Comparison of ENCODE assay signal across 11 mouse cellular contexts in the genomic region with DNA sequence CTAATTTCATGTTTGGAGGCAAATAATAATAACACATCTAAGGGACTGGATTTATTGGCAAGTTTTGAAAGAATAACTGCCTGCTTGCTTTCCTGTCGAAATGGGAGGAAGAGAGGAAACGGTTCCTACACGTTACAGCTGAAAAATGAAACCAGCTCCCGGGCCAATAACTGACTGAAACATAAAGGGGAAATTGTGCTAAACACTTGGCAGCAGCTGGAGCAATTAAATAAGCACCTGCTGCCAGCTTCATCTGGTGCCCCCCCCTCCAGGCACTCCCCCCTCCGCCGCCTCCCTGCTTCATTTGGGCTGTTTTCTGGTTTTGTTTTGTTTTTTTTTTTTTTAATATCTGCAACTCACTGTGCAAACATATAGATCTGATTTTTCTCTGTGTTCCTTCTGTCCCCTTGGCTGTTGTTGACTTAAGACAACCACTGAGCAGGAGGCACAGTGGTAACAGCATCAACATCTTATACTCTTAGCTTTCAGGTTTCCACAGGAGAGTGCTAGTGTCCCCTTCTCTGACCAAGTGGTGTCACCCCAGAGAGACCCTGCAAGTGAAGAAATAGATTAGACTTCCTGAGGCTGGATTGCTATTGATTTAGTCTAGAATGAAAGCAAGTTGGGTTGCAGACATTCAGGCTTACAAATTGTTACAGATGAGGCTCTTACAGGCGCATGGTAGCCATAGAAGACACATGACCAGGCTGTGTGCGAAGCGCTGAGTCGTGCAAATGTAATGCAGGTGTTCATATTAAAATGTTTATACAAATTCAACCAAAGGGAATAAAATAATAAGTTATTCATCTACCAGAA. TPM values are rescaled to one million over a fixed set of nuclear protein-coding genes. Genes with fewer than 3 reads are reported as not detected.
DNase-seq lines count a peak whose midpoint lies in the region; ATAC-seq lines count a peak whose summit lies in the region.
"Had no signal": no experiment of that assay in that cellular context is flagged by ENCODE, and none has a peak within 500 bp of the region (broad histone marks: within the 10 kb centered on the region; RNA-seq: fewer than 3 reads in every experiment).

No protein-coding gene starts in this region.

- H3K4me2 ChIP-seq in neural tube, embryonic 12.5 days (replicated peaks) = no peak overlapping the region
- H3K4me2 ChIP-seq in limb, embryonic 11.5 days (ENCODE audit: low read depth, severe bottlenecking) = no peak overlapping the region
- H3K4me2 ChIP-seq in stomach, embryonic 16.5 days (ENCODE audit: low read depth, low read length) = peak overlapping the region; percentile 26; the same call in 1 of the 2 replicates
- H3K4me2 ChIP-seq: heart, embryonic 12.5 days had no signal

- H3K4me3 ChIP-seq in neural tube, embryonic 12.5 days = no peak overlapping the region
- no peak overlapping the region for H3K4me3 ChIP-seq in limb, embryonic 11.5 days (ENCODE audit: low read depth, low read length)
- no peak overlapping the region; the same call in 1 of the 2 replicates for H3K4me3 ChIP-seq in stomach, embryonic 16.5 days (replicated peaks; ENCODE audit: low read length)
- H3K4me3 ChIP-seq: heart, embryonic 12.5 days had no signal

- H3K36me3 ChIP-seq in neural tube, embryonic 12.5 days = no peaks in the 10 kb centered on the region
- no peaks in the 10 kb centered on the region for H3K36me3 ChIP-seq in limb, embryonic 11.5 days (ENCODE audit: control insufficient read depth, insufficient read depth, low read length)
- no peaks in the 10 kb centered on the region for H3K36me3 ChIP-seq in stomach, embryonic 16.5 days (ENCODE audit: control insufficient read depth, insufficient read depth, low read length)
- H3K36me3 ChIP-seq: heart, embryonic 12.5 days had no signal

- H3K4me1 ChIP-seq in neural tube, embryonic 12.5 days = 0 out of 2 replicates have a peak, but pooled peaks cover 5% of the 10 kb centered on the region
- peaks cover 8% of the 10 kb centered on the region; the same call in 1 of the 2 replicates for H3K4me1 ChIP-seq in limb, embryonic 11.5 days (ENCODE audit: control insufficient read depth, insufficient read depth, low read length)
- H3K4me1 ChIP-seq in stomach, embryonic 16.5 days (ENCODE audit: control insufficient read depth, insufficient read depth, low read length) = no peaks in the 10 kb centered on the region
- H3K4me1 ChIP-seq: heart, embryonic 12.5 days had no signal

- H3K9me3 ChIP-seq in neural tube, embryonic 12.5 days = no peaks in the 10 kb centered on the region
- no peaks in the 10 kb centered on the region for H3K9me3 ChIP-seq in limb, embryonic 11.5 days (ENCODE audit: control insufficient read depth, low read length)
- no peaks in the 10 kb centered on the region for H3K9me3 ChIP-seq in stomach, embryonic 16.5 days (replicated peaks; ENCODE audit: control insufficient read depth, low read length)
- H3K9me3 ChIP-seq: heart, embryonic 12.5 days had no signal

- peak; percentile 71 for DNase-seq in heart, adult 11 months
- no peak for DNase-seq in heart, postnatal 4 days
- DNase-seq in neural tube, embryonic 10.5 days (ENCODE audit: extremely low spot score, low spot score) = no peak
- no peak for DNase-seq in limb, embryonic 11.5 days (ENCODE audit: low spot score)
- no peak for DNase-seq in testis, postnatal 14 days (ENCODE audit: low spot score)
- no peak for DNase-seq in testis, postnatal 10 days (ENCODE audit: low spot score)

- no peaks in the 10 kb centered on the region for H3K27me3 ChIP-seq in neural tube, embryonic 12.5 days (replicated peaks)
- no peaks in the 10 kb centered on the region for H3K27me3 ChIP-seq in limb, embryonic 11.5 days (ENCODE audit: control insufficient read depth, insufficient read depth, low read length)
- H3K27me3 ChIP-seq in stomach, embryonic 16.5 days (ENCODE audit: control insufficient read depth, insufficient read depth, low read length) = no peaks in the 10 kb centered on the region
- H3K27me3 ChIP-seq: heart, embryonic 12.5 days had no signal

- 62% methylated on average over 10 of the region's 10 CpGs for WGBS in neural tube, embryonic 12.5 days
- 45% methylated on average over 10 of the region's 10 CpGs for WGBS in limb, embryonic 11.5 days
- 44% methylated on average over 10 of the region's 10 CpGs for WGBS in stomach, embryonic 16.5 days

- ATAC-seq in neural tube, embryonic 12.5 days (ENCODE audit: low FRiP score, low read depth) = 0 out of 2 replicates have a peak, but pooled peaks have one; percentile 37
- no peak for ATAC-seq in limb, embryonic 11.5 days (ENCODE audit: insufficient number of reproducible peaks, low FRiP score, low TSS enrichment, low read depth)
- ATAC-seq in stomach, embryonic 16.5 days (ENCODE audit: insufficient read depth, low FRiP score) = peak; percentile 58; the same call in 1 of the 2 replicates

- H3K9ac ChIP-seq in neural tube, embryonic 12.5 days = no peak overlapping the region
- no peak overlapping the region for H3K9ac ChIP-seq in limb, embryonic 11.5 days (ENCODE audit: low read length)
- no peak overlapping the region for H3K9ac ChIP-seq in stomach, embryonic 16.5 days (ENCODE audit: low read length)
- H3K9ac ChIP-seq: heart, embryonic 12.5 days had no signal

- H3K27ac ChIP-seq in neural tube, embryonic 12.5 days = no peak overlapping the region; the same call in 1 of the 2 replicates
- H3K27ac ChIP-seq in limb, embryonic 11.5 days (replicated peaks; ENCODE audit: low read depth, low read length) = peak overlapping the region; percentile 58
- H3K27ac ChIP-seq in stomach, embryonic 16.5 days (ENCODE audit: low read length) = 0 out of 2 replicates have a peak overlapping the region, but pooled peaks have one; percentile 19

RNA-seq across cellular contexts. Expression of a gene that starts 18.8 kb away (rescaled TPM):
- total RNA-seq in heart, postnatal 4 days (2021) = under 1 TPM; 0.24 to 0.36 TPM
- 4.0 and 4.4 TPM in 2 replicates for polyA plus RNA-seq in neural tube, embryonic 12.5 days (2016; fragmentation: Nextera tagmentation; extraction: Ambion mirVana)
- polyA plus RNA-seq in limb, embryonic 11.5 days (2014; fragmentation: Nextera tagmentation; extraction: Ambion mirVana) = 0.30 and 0.69 TPM in 2 replicates
- polyA plus RNA-seq in stomach, embryonic 16.5 days (2015; fragmentation: Nextera tagmentation; extraction: Ambion mirVana) = 1.2 and 1.6 TPM in 2 replicates
- polyA plus RNA-seq: C2C12; heart, embryonic 12.5 days; small intestine, adult 2 months had no signal

RNA-seq across cellular contexts. Expression of a gene that starts 21.6 kb away (rescaled TPM):
- 10 to 100 TPM; 14.4 to 14.9 TPM for total RNA-seq in heart, postnatal 4 days (2021)
- 49.4 and 50.4 TPM in 2 replicates for polyA plus RNA-seq in neural tube, embryonic 12.5 days (2016; fragmentation: Nextera tagmentation; extraction: Ambion mirVana)
- polyA plus RNA-seq in limb, embryonic 11.5 days (2014; fragmentation: Nextera tagmentation; extraction: Ambion mirVana) = 48.2 and 48.7 TPM in 2 replicates
- polyA plus RNA-seq in stomach, embryonic 16.5 days (2015; fragmentation: Nextera tagmentation; extraction: Ambion mirVana) = 32.4 and 35.4 TPM in 2 replicates
